Mouse (Mus musculus): ENCODE measurements around the gene Camk2d.

DNA sequence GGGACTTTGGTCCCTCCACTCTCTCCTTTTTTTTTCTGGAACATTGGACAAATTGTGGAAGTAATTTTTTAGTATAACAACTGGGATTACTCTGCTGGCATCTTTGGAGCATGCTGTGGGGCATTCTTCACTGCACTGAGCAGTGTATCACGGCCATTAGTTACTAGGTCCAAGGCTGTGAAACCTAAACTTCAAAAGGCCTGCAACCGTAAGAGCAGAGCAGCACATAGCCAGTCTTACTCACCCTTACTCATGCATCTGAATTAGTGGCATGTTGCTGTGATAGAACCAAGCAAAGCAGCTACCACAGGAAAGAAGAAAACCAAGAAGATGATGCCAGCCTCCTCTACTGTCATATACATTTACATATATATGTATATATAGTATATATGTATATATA is 95.5 kb downstream of the Camk2d start:
- TF ChIP-seq POLR2A (IDR thresholded peaks at IDR 0.05; ENCODE audit: low read depth, low read length) (no peak), CTCF (IDR thresholded peaks at IDR 0.05; ENCODE audit: extremely low read depth, insufficient read depth, insufficient read length, insufficient replicate concordance) (no peak)

Measured in spleen, adult 2 months (tissue).